In the genomic region with DNA sequence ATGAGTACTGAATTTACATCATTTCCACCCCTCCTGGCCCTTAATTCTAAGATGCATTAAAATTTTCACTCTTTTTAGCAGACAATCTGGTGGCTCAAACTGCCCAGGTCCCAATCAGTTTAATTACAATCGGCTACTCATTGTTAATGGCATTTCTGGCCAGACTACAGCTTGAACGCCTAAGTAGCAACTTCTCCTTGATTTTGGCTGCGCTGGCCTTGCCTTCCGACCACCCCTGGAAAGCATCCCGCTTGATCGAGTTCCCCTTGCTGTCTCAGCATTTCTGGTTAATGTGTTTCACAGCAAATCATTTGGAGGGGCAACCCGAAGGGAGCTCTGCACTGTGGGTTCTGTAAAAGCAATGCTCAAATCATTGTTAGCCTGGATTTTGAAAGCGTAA, we compare ENCODE assay signal across 30 mouse cellular contexts. TPM values are rescaled to one million over a fixed set of nuclear protein-coding genes. Genes with fewer than 3 reads are reported as not detected.
DNase-seq lines count a peak whose midpoint lies in the region; ATAC-seq lines count a peak whose summit lies in the region.
"Had no signal": no experiment of that assay in that cellular context is flagged by ENCODE, and none has a peak within 500 bp of the region (broad histone marks: within the 10 kb centered on the region; RNA-seq: fewer than 3 reads in every experiment).

No protein-coding gene starts in this region.

- no peak overlapping the region for H3K9ac ChIP-seq in hindbrain, embryonic 13.5 days
- H3K9ac ChIP-seq: heart, embryonic 12.5 days; neural tube, embryonic 12.5 days had no signal

- H3K36me3 ChIP-seq in hindbrain, embryonic 13.5 days = no peaks in the 10 kb centered on the region; the same call in 1 of the 2 replicates
- no peaks in the 10 kb centered on the region for H3K36me3 ChIP-seq in hindbrain, embryonic 10.5 days
- H3K36me3 ChIP-seq: midbrain, embryonic 10.5 days; neural tube, embryonic 12.5 days had no signal

- no peak overlapping the region for H3K4me3 ChIP-seq in hindbrain, embryonic 13.5 days
- H3K4me3 ChIP-seq in hindbrain, embryonic 10.5 days = no peak overlapping the region
- H3K4me3 ChIP-seq: gastrocnemius, adult 2 months; heart, embryonic 12.5 days; midbrain, embryonic 10.5 days; neural tube, embryonic 12.5 days had no signal

- intact Hi-C loops in left cerebral cortex, postnatal 4 days (cut with DNase I) = loop anchor here (10.0 kb wide), 1 partner anchor 97 kb away; no protein-coding TSS in a partner anchor
- intact Hi-C loops in left cerebral cortex, postnatal 36 days (cut with DNase I) = loop anchor here (5.0 kb wide), 1 partner anchor 35 kb away; no protein-coding TSS in a partner anchor

- DNase-seq in cerebellum, postnatal 10 days = peak; percentile 63 to 73
- no peak for DNase-seq in cerebellum, postnatal 4 days (ENCODE audit: low spot score in 2 of 2)
- no peak for DNase-seq in hindbrain, embryonic 10.5 days (ENCODE audit: low spot score)
- peak; percentile 49 for DNase-seq in left cerebral cortex, postnatal 4 days
- no peak for DNase-seq in left cerebral cortex, postnatal 36 days (ENCODE audit: low spot score in 2 of 2)
- DNase-seq in retina, embryonic 14.5 days (ENCODE audit: low spot score) = peak; percentile 20
- DNase-seq in retina, postnatal 1 day = no peak
- DNase-seq: adrenal gland, adult 8-10 months; embryo, embryonic 11 days; gastrocnemius, adult 2 months; heart, postnatal 14 days; kidney, postnatal 36 days; liver; right cerebral cortex, postnatal 25 days; thymus, adult 2 months had no signal

- peaks cover 16% of the 10 kb centered on the region; the same call in 1 of the 2 replicates for H3K4me1 ChIP-seq in hindbrain, embryonic 13.5 days (replicated peaks)
- no peaks in the 10 kb centered on the region for H3K4me1 ChIP-seq in hindbrain, embryonic 10.5 days (replicated peaks)
- H3K4me1 ChIP-seq: midbrain, embryonic 10.5 days; neural tube, embryonic 12.5 days had no signal

- H3K27ac ChIP-seq in hindbrain, embryonic 13.5 days = peak overlapping the region; percentile 62
- no peak overlapping the region for H3K27ac ChIP-seq in hindbrain, embryonic 10.5 days
- H3K27ac ChIP-seq: macrophage; midbrain, embryonic 10.5 days; neural tube, embryonic 12.5 days had no signal

- no peaks in the 10 kb centered on the region for H3K27me3 ChIP-seq in hindbrain, embryonic 13.5 days
- no peaks in the 10 kb centered on the region for H3K27me3 ChIP-seq in hindbrain, embryonic 10.5 days (ENCODE audit: insufficient read depth, poor library complexity, severe bottlenecking)
- H3K27me3 ChIP-seq: heart, embryonic 12.5 days; neural tube, embryonic 12.5 days; Patski had no signal

- H3K9me3 ChIP-seq in hindbrain, embryonic 13.5 days = no peaks in the 10 kb centered on the region
- no peaks in the 10 kb centered on the region for H3K9me3 ChIP-seq in hindbrain, embryonic 10.5 days
- H3K9me3 ChIP-seq: heart, embryonic 12.5 days; midbrain, embryonic 10.5 days; neural tube, embryonic 12.5 days had no signal

- no peak for ATAC-seq in hindbrain, embryonic 13.5 days (ENCODE audit: low FRiP score)
- ATAC-seq: inflammation-experienced regulatory T-cells, adult 6 months; Patski had no signal

- H3K4me2 ChIP-seq in hindbrain, embryonic 13.5 days = no peak overlapping the region
- H3K4me2 ChIP-seq: heart, embryonic 12.5 days; neural tube, embryonic 12.5 days had no signal

- WGBS in hindbrain, embryonic 13.5 days = 64% methylated on average over 8 of the region's 8 CpGs
- WGBS in hindbrain, embryonic 10.5 days = 81% methylated on average over 8 of the region's 8 CpGs

RNA-seq across cellular contexts. Expression of gene Gm10322, which starts 13.8 kb away (rescaled TPM):
- polyA plus RNA-seq in hindbrain, embryonic 13.5 days (2015; fragmentation: Nextera tagmentation; extraction: Ambion mirVana) = 0.64 TPM in 1 of 2 replicates, not detected in the other
- not detected in 2 replicates for polyA plus RNA-seq in hindbrain, embryonic 10.5 days (2016; fragmentation: Nextera tagmentation; extraction: Ambion mirVana)
- not detected for total RNA-seq in left cerebral cortex, postnatal 4 days (2021)
- total RNA-seq in left cerebral cortex, postnatal 36 days (2021) = not detected
- total RNA-seq: adrenal gland, adult 8-10 months; gastrocnemius, adult 2 months; granulocyte monocyte progenitor cell, adult 5-6 weeks; heart, postnatal 14 days; layer of hippocampus, postnatal 14 days; left cerebral cortex, postnatal 10 days; monocyte, adult 5-6 weeks had no signal
- polyA plus RNA-seq: heart, embryonic 12.5 days; inflammation-experienced regulatory T-cells, adult 6 months; kidney, embryonic 14.5 days; liver, embryonic 16.5 days; macrophage; midbrain, embryonic 10.5 days; neural tube, embryonic 12.5 days; Patski; spleen, adult 2 months; stomach, embryonic 14.5 days had no signal

RNA-seq across cellular contexts. Expression of gene Mcu, which starts 14.4 kb away (rescaled TPM):
- polyA plus RNA-seq in hindbrain, embryonic 13.5 days (2015; fragmentation: Nextera tagmentation; extraction: Ambion mirVana) = 24.9 and 27.0 TPM in 2 replicates
- 18.6 and 19.2 TPM in 2 replicates for polyA plus RNA-seq in hindbrain, embryonic 10.5 days (2016; fragmentation: Nextera tagmentation; extraction: Ambion mirVana)
- total RNA-seq in left cerebral cortex, postnatal 4 days (2021) = 10 to 100 TPM; 64.7 to 70.4 TPM
- 10 to 100 TPM; 34.5 to 36.5 TPM for total RNA-seq in left cerebral cortex, postnatal 36 days (2021)

Comparison
In these comparisons a context has a peak if more than half of its experiments do, and no peak if none do; other contexts are left out.
1. DNase-seq: peak in cerebellum, postnatal 10 days (2 of 2), left cerebral cortex, postnatal 4 days (single experiment) and retina, embryonic 14.5 days (single experiment); none in cerebellum, postnatal 4 days (0 of 2), hindbrain, embryonic 10.5 days (single experiment), left cerebral cortex, postnatal 36 days (0 of 2) and retina, postnatal 1 day (single experiment).